Mouse (Mus musculus) heart, embryonic 12.5 days (tissue): ENCODE measurements around the gene B3gntl1. TPM values are rescaled to one million over a fixed set of nuclear protein-coding genes. Genes with fewer than 3 reads are reported as not detected.
"Not testable (repeated sequence)": the region's sequence is repeated elsewhere in the genome, so short reads cannot be mapped to it uniquely, and the experiment has no call there.

Experiments
- ATAC-seq: fragments of 200-750 bp; cut with Nextera tagmentation; 2 replicates; pipeline ENCODE4 v1.8.0; 2017; ENCODE audit warnings: moderate TSS enrichment, moderate library complexity; ENCODE audit not compliant: insufficient number of reproducible peaks, low FRiP score
- H3K27ac ChIP-seq: fragments of 300-500 bp; sonication (generic); 2 replicates; pipeline ENCODE4 v1.5.1; 2016; ENCODE audit warnings: mild to moderate bottlenecking, moderate library complexity; ENCODE audit not compliant: poor library complexity, severe bottlenecking
- H3K27me3 ChIP-seq: fragments of 300-500 bp; sonication (generic); replicated peaks from 2 replicates; pipeline ENCODE4 v1.6.1; 2016; ENCODE audit warnings: mild to moderate bottlenecking, moderate library complexity
- H3K36me3 ChIP-seq: fragments of 300-500 bp; sonication (generic); 2 replicates; pipeline ENCODE4 v1.6.1; 2016; ENCODE audit warnings: mild to moderate bottlenecking, moderate library complexity
- H3K4me1 ChIP-seq: fragments of 300-500 bp; sonication (generic); replicated peaks from 2 replicates; pipeline ENCODE4 v1.6.1; 2016; ENCODE audit warnings: mild to moderate bottlenecking
- H3K4me2 ChIP-seq: fragments of 300-500 bp; sonication (generic); 2 replicates; pipeline ENCODE4 v1.6.1; 2016; ENCODE audit warnings: mild to moderate bottlenecking, moderate library complexity
- H3K4me3 ChIP-seq: fragments of 300-500 bp; sonication (generic); 2 replicates; pipeline ENCODE4 v1.5.1; 2016; ENCODE audit warnings: mild to moderate bottlenecking
- H3K9ac ChIP-seq: fragments of 300-500 bp; sonication (generic); 2 replicates; pipeline ENCODE4 v1.6.1; 2016; ENCODE audit warnings: mild to moderate bottlenecking, moderate library complexity
- H3K9me3 ChIP-seq: fragments of 300-500 bp; sonication (generic); replicated peaks from 2 replicates; pipeline ENCODE4 v1.6.1; 2016; ENCODE audit warnings: mild to moderate bottlenecking, moderate library complexity
- WGBS: fragments of 180-500 bp; shearing (Covaris S2); methylation state at CpG from one replicate; pipeline ENCODE4 v1.1.7; 2016; 5-methylcytosine and 5-hydroxymethylcytosine counted together
- polyA plus RNA-seq: library from polyadenylated mRNA; unstranded; fragments of >200 nt; fragmentation: Nextera tagmentation; extraction: Ambion mirVana; gene quantifications from 2 replicates; pipeline ENCODE4 v1.2.1, GENCODE M21; 2016

B3gntl1 gene
- polyA plus RNA-seq, 1 experiment from 2014 or later, result 5.9 TPM

DNA sequence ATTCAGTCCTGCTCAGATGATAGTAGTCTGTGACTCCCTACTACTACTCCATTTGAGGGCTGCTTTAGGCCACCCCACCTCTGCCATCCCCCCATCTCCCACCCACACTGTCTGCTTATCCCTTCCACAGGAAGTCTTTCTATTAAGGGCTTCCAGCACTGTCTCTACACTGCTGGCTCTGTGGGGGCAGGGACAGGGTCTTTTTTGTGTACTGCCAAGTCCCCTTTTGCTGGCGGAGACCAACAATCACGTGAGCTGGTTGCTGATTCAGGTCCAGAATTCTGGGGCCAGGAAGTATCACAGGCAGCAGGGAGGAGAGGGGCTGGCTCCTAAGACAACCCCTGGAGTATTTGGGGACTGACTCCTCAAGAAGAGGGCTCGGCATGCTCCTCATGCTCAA lies 10.3 kb upstream of the B3gntl1 start:
- no peaks in the 10 kb centered on the region for H3K36me3 ChIP-seq
- H3K9ac ChIP-seq, result no peak overlapping the region
- H3K4me1 ChIP-seq, result peaks cover 6% of the 10 kb centered on the region; the same call in 1 of the 2 replicates
- no peak overlapping the region for H3K4me2 ChIP-seq
- H3K9me3 ChIP-seq, result no peaks in the 10 kb centered on the region
- no peak overlapping the region for H3K27ac ChIP-seq
- H3K27me3 ChIP-seq, result no peaks in the 10 kb centered on the region
- ATAC-seq, result no peak
- WGBS, result 54% methylated on average over 3 of the region's 3 CpGs
- no peak overlapping the region for H3K4me3 ChIP-seq

DNA sequence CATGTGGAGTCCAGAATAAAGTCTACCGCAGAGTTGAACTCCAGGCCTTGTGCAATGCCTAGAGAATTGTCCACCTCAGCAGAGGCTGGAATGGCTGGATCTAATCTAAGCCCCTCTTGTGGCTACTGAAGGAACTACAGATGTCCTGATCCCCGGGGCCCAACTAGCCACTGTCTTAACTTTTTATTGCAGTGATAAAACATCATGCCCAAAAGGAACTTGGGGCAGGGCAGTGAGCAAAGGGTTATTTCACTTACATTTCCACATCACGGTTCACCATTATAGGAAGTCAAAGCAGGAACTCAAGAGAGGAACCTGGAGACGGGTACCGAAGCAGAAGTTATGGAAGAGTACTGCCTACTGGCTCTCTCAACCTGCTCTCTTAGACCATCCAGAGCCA lies 7.8 kb upstream of the B3gntl1 start:
- no peak overlapping the region for H3K4me2 ChIP-seq
- H3K27me3 ChIP-seq, result no peaks in the 10 kb centered on the region
- H3K4me1 ChIP-seq, result no peaks in the 10 kb centered on the region
- H3K9ac ChIP-seq, result no peak overlapping the region
- no peak for ATAC-seq
- H3K4me3 ChIP-seq, result no peak overlapping the region
- WGBS, result 70% methylated on average over 5 of the region's 5 CpGs
- no peaks in the 10 kb centered on the region; the same call in 1 of the 2 replicates for H3K9me3 ChIP-seq
- no peak overlapping the region for H3K27ac ChIP-seq
- no peaks in the 10 kb centered on the region for H3K36me3 ChIP-seq

GRCm38 (mm10) chr11:121679581-121679980 lies 6.6 kb upstream of the B3gntl1 start:
- H3K36me3 ChIP-seq, result no peaks in the 10 kb centered on the region
- H3K27me3 ChIP-seq, result no peaks in the 10 kb centered on the region
- no peak overlapping the region for H3K4me3 ChIP-seq
- no peak overlapping the region for H3K9ac ChIP-seq
- no peaks in the 10 kb centered on the region; the same call in 1 of the 2 replicates for H3K9me3 ChIP-seq
- no peak overlapping the region for H3K4me2 ChIP-seq
- no peak overlapping the region for H3K27ac ChIP-seq
- H3K4me1 ChIP-seq, result no peaks in the 10 kb centered on the region
- no peak for ATAC-seq
- 81% methylated on average over 2 of the region's 2 CpGs for WGBS

- Histone ChIP-seq H3K4me1 (peaks cover 4% of the 10 kb centered on the region; the same call in 1 of the 2 replicates), H3K27me3 (no peaks in the 10 kb centered on the region), H3K4me2 (no peak overlapping the region), H3K9ac (no peak overlapping the region), H3K27ac (no peak overlapping the region), H3K9me3 (no peaks in the 10 kb centered on the region; the same call in 1 of the 2 replicates), H3K36me3 (no peaks in the 10 kb centered on the region), H3K4me3 (no peak overlapping the region)
- no peak for ATAC-seq
- WGBS, result 81% methylated on average over 2 of the region's 2 CpGs
These were observed 3.9 kb upstream of the B3gntl1 start for GRCm38 (mm10) chr11:121676836-121677235.

GRCm38 (mm10) chr11:121673629-121674028 lies 676 bp upstream of the B3gntl1 start:
- Histone ChIP-seq H3K4me3 (peak overlapping the region; percentile 78), H3K27ac (peak overlapping the region; percentile 85), H3K9me3 (no peaks in the 10 kb centered on the region; the same call in 1 of the 2 replicates), H3K4me2 (peak overlapping the region; percentile 81), H3K4me1 (peaks cover 4% of the 10 kb centered on the region; the same call in 1 of the 2 replicates), H3K9ac (peak overlapping the region; percentile 60; the same call in 1 of the 2 replicates), H3K27me3 (no peaks in the 10 kb centered on the region), H3K36me3 (peaks cover 15% of the 10 kb centered on the region)
- no peak for ATAC-seq
- WGBS, result 70% methylated on average over 7 of the region's 7 CpGs

GRCm38 (mm10) chr11:121672312-121672989 lies 502 bp downstream of the B3gntl1 start:
- peak overlapping the region; percentile 81 for H3K4me2 ChIP-seq
- H3K4me3 ChIP-seq, result peak overlapping the region; percentile 78
- H3K9me3 ChIP-seq, result no peaks in the 10 kb centered on the region; the same call in 1 of the 2 replicates
- WGBS, result under 1% methylated on average over 22 of the region's 22 CpGs
- peaks cover 4% of the 10 kb centered on the region; the same call in 1 of the 2 replicates for H3K4me1 ChIP-seq
- peaks cover 24% of the 10 kb centered on the region for H3K36me3 ChIP-seq
- H3K27ac ChIP-seq, result peak overlapping the region; percentile 90
- no peak for ATAC-seq
- H3K27me3 ChIP-seq, result no peaks in the 10 kb centered on the region
- peak overlapping the region; percentile 80 for H3K9ac ChIP-seq

- Histone ChIP-seq H3K27me3 (no peaks in the 10 kb centered on the region), H3K4me3 (no peak overlapping the region), H3K36me3 (peaks cover 29% of the 10 kb centered on the region), H3K9me3 (no peaks in the 10 kb centered on the region; the same call in 1 of the 2 replicates), H3K4me2 (no peak overlapping the region), H3K4me1 (peaks cover 4% of the 10 kb centered on the region; the same call in 1 of the 2 replicates), H3K27ac (no peak overlapping the region), H3K9ac (no peak overlapping the region)
- no peak for ATAC-seq
- WGBS, result 95% methylated on average over 5 of the region's 5 CpGs
These were observed 2.0 kb downstream of the B3gntl1 start for GRCm38 (mm10) chr11:121670926-121671325.

GRCm38 (mm10) chr11:121668776-121669175 lies 4.2 kb downstream of the B3gntl1 start:
- WGBS, result 83% methylated on average over 5 of the region's 5 CpGs
- Histone ChIP-seq H3K9ac (no peak overlapping the region), H3K4me3 (no peak overlapping the region), H3K36me3 (peaks cover 39% of the 10 kb centered on the region), H3K27me3 (no peaks in the 10 kb centered on the region), H3K9me3 (no peaks in the 10 kb centered on the region), H3K4me2 (no peak overlapping the region), H3K27ac (no peak overlapping the region), H3K4me1 (peaks cover 3% of the 10 kb centered on the region; the same call in 1 of the 2 replicates)
- no peak for ATAC-seq

DNA sequence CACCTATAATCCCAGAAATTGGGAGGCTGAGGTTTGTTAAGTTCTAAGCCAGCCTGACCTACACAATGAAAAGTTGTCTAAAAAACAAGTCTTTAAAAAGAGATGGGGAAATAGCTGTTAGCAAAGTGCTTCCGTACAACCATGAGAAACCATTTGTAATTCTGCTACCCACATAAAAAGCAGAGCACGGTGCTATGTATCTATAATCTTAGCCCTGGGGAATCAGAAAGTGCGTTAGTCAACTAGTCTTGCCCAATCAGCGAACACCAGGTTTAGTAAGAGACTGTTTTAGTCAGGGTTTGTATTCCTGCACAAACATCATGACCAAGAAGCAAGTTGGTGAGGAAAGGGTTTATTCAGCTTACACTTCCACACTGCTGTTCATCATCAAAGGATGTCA lies 5.4 kb downstream of the B3gntl1 start:
- H3K9me3 ChIP-seq, result no peaks in the 10 kb centered on the region
- H3K27me3 ChIP-seq, result no peaks in the 10 kb centered on the region
- no peak overlapping the region for H3K9ac ChIP-seq
- no peaks in the 10 kb centered on the region for H3K4me1 ChIP-seq
- 85% methylated on average over 4 of the region's 4 CpGs for WGBS
- H3K4me3 ChIP-seq, result no peak overlapping the region
- no peak overlapping the region for H3K4me2 ChIP-seq
- peaks cover 44% of the 10 kb centered on the region for H3K36me3 ChIP-seq
- no peak overlapping the region for H3K27ac ChIP-seq
- no peak for ATAC-seq

- Histone ChIP-seq H3K9me3 (no peaks in the 10 kb centered on the region), H3K27me3 (no peaks in the 10 kb centered on the region), H3K4me2 (no peak overlapping the region), H3K4me3 (no peak overlapping the region), H3K9ac (no peak overlapping the region), H3K36me3 (peaks cover 34% of the 10 kb centered on the region), H3K27ac (no peak overlapping the region), H3K4me1 (no peaks in the 10 kb centered on the region)
- no peak for ATAC-seq
- 71% methylated on average over 2 of the region's 2 CpGs for WGBS
These were observed 11.8 kb downstream of the B3gntl1 start for GRCm38 (mm10) chr11:121661116-121661515.

DNA sequence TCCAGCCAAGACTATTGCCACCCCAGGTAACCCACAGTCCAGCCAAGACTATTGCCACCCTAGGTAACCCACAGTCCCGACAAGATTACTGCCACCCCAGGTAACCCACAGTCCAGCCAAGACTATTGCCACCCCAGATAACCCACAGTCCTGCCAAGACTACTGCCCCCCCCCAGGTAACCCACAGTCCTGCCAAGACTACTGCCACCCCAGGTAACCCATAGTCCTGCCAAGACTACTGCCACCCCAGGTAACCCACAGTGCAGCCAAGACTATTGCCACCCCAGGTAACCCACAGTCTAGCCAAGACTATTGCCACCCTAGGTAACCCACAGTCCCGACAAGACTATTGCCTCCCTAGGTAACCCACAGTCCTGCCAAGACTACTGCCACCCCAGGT lies 12.3 kb downstream of the B3gntl1 start:
- WGBS, result 98% methylated on average over 2 of the region's 2 CpGs

More for the DNA sequence above, 12.3 kb downstream of the B3gntl1 start:
- not testable (repeated sequence) for H3K4me1 ChIP-seq, H3K27me3 ChIP-seq, H3K9me3 ChIP-seq, H3K27ac ChIP-seq, H3K4me2 ChIP-seq, H3K4me3 ChIP-seq, ATAC-seq, H3K9ac ChIP-seq
- peaks cover 34% of the 10 kb centered on the region for H3K36me3 ChIP-seq
